In the genomic region with DNA sequence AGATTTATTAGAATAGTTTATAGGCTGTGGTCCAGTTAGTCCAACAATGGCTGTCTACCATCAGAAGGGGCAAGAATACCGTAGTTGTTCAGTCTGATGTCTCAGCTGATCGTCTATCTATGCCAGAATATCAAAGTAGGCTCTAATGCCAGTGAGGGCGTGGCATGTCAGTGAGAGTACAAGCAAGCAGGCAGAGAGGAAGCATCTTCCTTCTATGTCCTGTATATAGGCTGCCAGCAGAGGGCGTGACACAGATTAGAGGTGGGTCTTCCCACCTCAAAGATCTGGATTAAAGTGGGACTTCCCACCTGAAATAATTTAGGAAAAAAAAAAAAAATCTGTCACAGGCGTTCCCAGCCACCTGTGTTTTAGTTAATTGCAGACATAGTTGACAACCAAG, we compare ENCODE assay signal across 10 mouse cellular contexts. TPM values are rescaled to one million over a fixed set of nuclear protein-coding genes. Genes with fewer than 3 reads are reported as not detected.
A peak's percentile ranks its signal among the peaks of the same experiment; 100 is the strongest.
DNase-seq lines count a peak whose midpoint lies in the region; ATAC-seq and TF ChIP-seq lines count a peak whose summit lies in the region.
"Had no signal": no experiment of that assay in that cellular context is flagged by ENCODE, and none has a peak within 500 bp of the region (broad histone marks: within the 10 kb centered on the region; RNA-seq: fewer than 3 reads in every experiment).

No protein-coding gene starts in this region.

- H3K79me2 ChIP-seq in C2C12 (ENCODE audit: control insufficient read depth, insufficient read depth), result peaks cover 2% of the 10 kb centered on the region

- H3K9ac ChIP-seq in kidney, embryonic 14.5 days (ENCODE audit: low read depth, low read length), result no peak overlapping the region
- H3K9ac ChIP-seq: heart, embryonic 13.5 days; limb, embryonic 15.5 days had no signal

- peak; percentile 28 for TF ChIP-seq CTCF in C2C12 (IDR thresholded peaks at IDR 0.05; ENCODE audit: control insufficient read depth, insufficient read depth, insufficient read length)

- no peak overlapping the region for H3K4me2 ChIP-seq in kidney, embryonic 14.5 days (replicated peaks; ENCODE audit: low read depth, low read length)
- H3K4me2 ChIP-seq: heart, embryonic 13.5 days; limb, embryonic 15.5 days had no signal

- H3K4me3 ChIP-seq in kidney, embryonic 14.5 days (ENCODE audit: low read length), result no peak overlapping the region
- H3K4me3 ChIP-seq in C2C12 (ENCODE audit: insufficient read depth, poor library complexity, severe bottlenecking), result no peak overlapping the region
- H3K4me3 ChIP-seq: heart, embryonic 13.5 days; limb, embryonic 15.5 days had no signal

- no peak for ATAC-seq in kidney, embryonic 14.5 days (ENCODE audit: low FRiP score, low TSS enrichment)

- H3K36me3 ChIP-seq in kidney, embryonic 14.5 days (ENCODE audit: control insufficient read depth, insufficient read depth, low read length), result peaks cover 26% of the 10 kb centered on the region
- peaks cover 45% of the 10 kb centered on the region for H3K36me3 ChIP-seq in C2C12 (ENCODE audit: control insufficient read depth, insufficient read depth)

- no peaks in the 10 kb centered on the region for H3K4me1 ChIP-seq in kidney, embryonic 14.5 days (ENCODE audit: control insufficient read depth, insufficient read depth, low read length)
- H3K4me1 ChIP-seq: limb, embryonic 15.5 days had no signal

- 51% methylated on average over 5 of the region's 5 CpGs for WGBS in kidney, embryonic 14.5 days

- H3K79me3 ChIP-seq in C2C12 (ENCODE audit: low read depth), result no peaks in the 10 kb centered on the region

- no peak overlapping the region for H3K27ac ChIP-seq in kidney, embryonic 14.5 days (ENCODE audit: low read depth, low read length)
- H3K27ac ChIP-seq: heart, embryonic 13.5 days; limb, embryonic 15.5 days had no signal

- H3K27me3 ChIP-seq in kidney, embryonic 14.5 days (ENCODE audit: control insufficient read depth, insufficient read depth, low read length), result no peaks in the 10 kb centered on the region
- no peaks in the 10 kb centered on the region for H3K27me3 ChIP-seq in C2C12 (ENCODE audit: control insufficient read depth, insufficient read depth, insufficient read length)
- H3K27me3 ChIP-seq: heart, embryonic 13.5 days; limb, embryonic 15.5 days had no signal

- H3ac ChIP-seq in C2C12 (ENCODE audit: control insufficient read depth, insufficient read length, low read depth), result no peak overlapping the region

- H3K9me3 ChIP-seq in kidney, embryonic 14.5 days (ENCODE audit: control insufficient read depth, low read length), result no peaks in the 10 kb centered on the region
- H3K9me3 ChIP-seq: heart, embryonic 13.5 days; limb, embryonic 15.5 days had no signal

- DNase-seq in kidney, postnatal 10 days, result peak; percentile 23
- peak; percentile 55 for DNase-seq in NIH3T3 (ENCODE audit: low read depth)
- DNase-seq in induced T-regulatory cell, adult 2 months (ENCODE audit: low read depth), result peak; percentile 66
- DNase-seq in gastrocnemius, adult 18-20 months (ENCODE audit: low spot score), result no peak
- no peak for DNase-seq in right cerebral cortex, postnatal 10 days (ENCODE audit: low spot score in 2 of 2)
- no peak for DNase-seq in cerebellum, adult 9-10 months

TF ChIP-seq in C2C12, 6 proteins besides CTCF, POLR2A, EP300 and RAD21:
- no peak for TF ChIP-seq MYOG (IDR thresholded peaks at IDR 0.05; ENCODE audit: control insufficient read depth, extremely low read depth, insufficient read length)
- TF ChIP-seq USF1 (IDR thresholded peaks at IDR 0.05; ENCODE audit: low read depth), result no peak
- TF ChIP-seq CEBPB (IDR thresholded peaks at IDR 0.05; ENCODE audit: low read depth), result no peak
- no peak for TF ChIP-seq MYOD1 (IDR thresholded peaks at IDR 0.05; ENCODE audit: control insufficient read depth, insufficient read length, low read depth)
- TF ChIP-seq MAX (IDR thresholded peaks at IDR 0.05), result no peak
- no peak for TF ChIP-seq FOSL1 (IDR thresholded peaks at IDR 0.05; ENCODE audit: insufficient read depth, low read length, poor library complexity, severe bottlenecking)

RNA-seq across cellular contexts. Expression of a gene that starts 7.5 kb away (rescaled TPM):
- polyA plus RNA-seq in kidney, embryonic 14.5 days (2014; fragmentation: Nextera tagmentation; extraction: Ambion mirVana), result 29.0 and 42.5 TPM in 2 replicates
- polyA plus RNA-seq in C2C12 (2012; fragmentation: generic; extraction: Trizol), result 23.4 TPM
- 1 to 10 TPM; 3.7 to 4.7 TPM for total RNA-seq in gastrocnemius, adult 18-20 months (2021)

RNA-seq across cellular contexts. Expression of a gene that starts 7.6 kb away (rescaled TPM):
- polyA plus RNA-seq in kidney, embryonic 14.5 days (2014; fragmentation: Nextera tagmentation; extraction: Ambion mirVana), result 17.9 and 18.7 TPM in 2 replicates
- 6.3 TPM for polyA plus RNA-seq in C2C12 (2012; fragmentation: generic; extraction: Trizol)
- under 1 TPM; 0.80 to 0.88 TPM for total RNA-seq in gastrocnemius, adult 18-20 months (2021)

RNA-seq across cellular contexts. Expression of a gene that starts 21.6 kb away (rescaled TPM):
- polyA plus RNA-seq in kidney, embryonic 14.5 days (2014; fragmentation: Nextera tagmentation; extraction: Ambion mirVana), result 1.1 and 1.4 TPM in 2 replicates
- polyA plus RNA-seq in C2C12 (2012; fragmentation: generic; extraction: Trizol), result 3.8 TPM
- total RNA-seq in gastrocnemius, adult 18-20 months (2021), result 1 to 10 TPM; 1.1 to 1.6 TPM

Comparison
In these comparisons a context has a peak if more than half of its experiments do, and no peak if none do; other contexts are left out.
1. DNase-seq: peak in kidney, postnatal 10 days (single experiment), NIH3T3 (single experiment) and induced T-regulatory cell, adult 2 months (single experiment); none in gastrocnemius, adult 18-20 months (single experiment), right cerebral cortex, postnatal 10 days (0 of 2) and cerebellum, adult 9-10 months (single experiment).